Comparison of ENCODE assay signal across 11 mouse cellular contexts in genomic region chr5:143567258-143567670, GRCm38 (mm10). TPM values are rescaled to one million over a fixed set of nuclear protein-coding genes. Genes with fewer than 3 reads are reported as not detected.
DNase-seq lines count a peak whose midpoint lies in the region; ATAC-seq and TF ChIP-seq lines count a peak whose summit lies in the region.
"Had no signal": no experiment of that assay in that cellular context is flagged by ENCODE, and none has a peak within 500 bp of the region (broad histone marks: within the 10 kb centered on the region; RNA-seq: fewer than 3 reads in every experiment).

No protein-coding gene starts in this region.

- no peak for TF ChIP-seq POLR2A in bone marrow, adult 2 months (IDR thresholded peaks at IDR 0.05; ENCODE audit: borderline replicate concordance, control insufficient read depth, low read depth, low read length)

- peaks cover 3% of the 10 kb centered on the region; the same call in 1 of the 2 replicates for H3K4me1 ChIP-seq in intestine, embryonic 14.5 days (replicated peaks; ENCODE audit: control insufficient read depth, insufficient read depth, low read length)
- no peaks in the 10 kb centered on the region for H3K4me1 ChIP-seq in intestine, postnatal 0 days (replicated peaks; ENCODE audit: control insufficient read depth, insufficient read depth, low read length)
- H3K4me1 ChIP-seq in bone marrow, adult 2 months (ENCODE audit: control insufficient read depth, insufficient read depth, low read length): no peaks in the 10 kb centered on the region
- H3K4me1 ChIP-seq in intestine, embryonic 15.5 days (replicated peaks): no peaks in the 10 kb centered on the region
- H3K4me1 ChIP-seq: embryonic facial prominence, embryonic 12.5 days; neural tube, embryonic 12.5 days had no signal

- no peaks in the 10 kb centered on the region for H3K27me3 ChIP-seq in intestine, embryonic 14.5 days (replicated peaks; ENCODE audit: control insufficient read depth, insufficient read depth, low read length)
- no peaks in the 10 kb centered on the region for H3K27me3 ChIP-seq in intestine, postnatal 0 days (replicated peaks; ENCODE audit: control insufficient read depth, insufficient read depth, low read length)
- H3K27me3 ChIP-seq in intestine, embryonic 15.5 days (replicated peaks): no peaks in the 10 kb centered on the region
- H3K27me3 ChIP-seq: embryonic facial prominence, embryonic 12.5 days; neural tube, embryonic 12.5 days had no signal

- H3K4me3 ChIP-seq in intestine, embryonic 14.5 days (ENCODE audit: low read depth, low read length): no peak overlapping the region
- no peak overlapping the region for H3K4me3 ChIP-seq in intestine, postnatal 0 days (ENCODE audit: low read depth, low read length)
- no peak overlapping the region for H3K4me3 ChIP-seq in bone marrow, adult 2 months (replicated peaks; ENCODE audit: control insufficient read depth, low read depth, low read length)
- no peak overlapping the region for H3K4me3 ChIP-seq in intestine, embryonic 15.5 days (replicated peaks)
- H3K4me3 ChIP-seq: embryonic facial prominence, embryonic 12.5 days; neural tube, embryonic 12.5 days had no signal

- no peak overlapping the region for H3K27ac ChIP-seq in intestine, embryonic 14.5 days (ENCODE audit: low read depth)
- no peak overlapping the region for H3K27ac ChIP-seq in intestine, postnatal 0 days (ENCODE audit: low read depth, low read length)
- H3K27ac ChIP-seq in bone marrow, adult 2 months (ENCODE audit: control insufficient read depth, insufficient read depth, low read depth, low read length, poor library complexity): peak overlapping the region; percentile 87
- H3K27ac ChIP-seq in intestine, embryonic 15.5 days: no peak overlapping the region
- H3K27ac ChIP-seq: embryonic facial prominence, embryonic 12.5 days; neural tube, embryonic 12.5 days had no signal

- no peak overlapping the region for H3K9ac ChIP-seq in intestine, embryonic 14.5 days (ENCODE audit: low read length)
- no peak overlapping the region for H3K9ac ChIP-seq in intestine, postnatal 0 days (ENCODE audit: low read depth, low read length)
- no peak overlapping the region for H3K9ac ChIP-seq in intestine, embryonic 15.5 days
- H3K9ac ChIP-seq: embryonic facial prominence, embryonic 12.5 days; neural tube, embryonic 12.5 days had no signal

- no peak for DNase-seq in intestine, embryonic 14.5 days (ENCODE audit: low spot score)
- no peak for DNase-seq in cerebellum, adult 9-11 months
- DNase-seq in frontal cortex, postnatal 36 days (ENCODE audit: low spot score in 2 of 2): no peak

- ATAC-seq in intestine, embryonic 14.5 days (replicated peaks; ENCODE audit: low FRiP score, low TSS enrichment, low read depth): peak; percentile 51; the same call in 1 of the 2 replicates
- no peak for ATAC-seq in intestine, postnatal 0 days
- ATAC-seq in intestine, embryonic 15.5 days: peak; percentile 53; the same call in 1 of the 2 replicates
- peak; percentile 24; the same call in 1 of the 2 replicates for ATAC-seq in megakaryocyte, adult 5-6 weeks (ENCODE audit: poor library complexity, severe bottlenecking)
- no peak for ATAC-seq in frontal cortex, adult (ENCODE audit: low TSS enrichment)
- ATAC-seq: forebrain, embryonic 16.5 days had no signal

- H3K36me3 ChIP-seq in intestine, embryonic 14.5 days (ENCODE audit: control insufficient read depth, insufficient read depth, low read length): no peaks in the 10 kb centered on the region
- H3K36me3 ChIP-seq in intestine, postnatal 0 days (ENCODE audit: control insufficient read depth, insufficient read depth): no peaks in the 10 kb centered on the region
- no peaks in the 10 kb centered on the region for H3K36me3 ChIP-seq in intestine, embryonic 15.5 days

- no peak for TF ChIP-seq CTCF in intestine, postnatal 0 days (IDR thresholded peaks at IDR 0.05; ENCODE audit: low read depth)
- no peak for TF ChIP-seq CTCF in bone marrow, adult 2 months (IDR thresholded peaks at IDR 0.05; ENCODE audit: control insufficient read depth, insufficient read depth, low read length)

- H3K4me2 ChIP-seq in intestine, embryonic 14.5 days (ENCODE audit: low read length): no peak overlapping the region
- no peak overlapping the region for H3K4me2 ChIP-seq in intestine, postnatal 0 days (replicated peaks; ENCODE audit: low read depth)
- H3K4me2 ChIP-seq in intestine, embryonic 15.5 days (replicated peaks): no peak overlapping the region
- H3K4me2 ChIP-seq: embryonic facial prominence, embryonic 12.5 days; neural tube, embryonic 12.5 days had no signal

- no peaks in the 10 kb centered on the region for H3K9me3 ChIP-seq in intestine, embryonic 14.5 days (ENCODE audit: control insufficient read depth, low read length)
- no peaks in the 10 kb centered on the region for H3K9me3 ChIP-seq in intestine, postnatal 0 days (ENCODE audit: control insufficient read depth)
- no peaks in the 10 kb centered on the region for H3K9me3 ChIP-seq in intestine, embryonic 15.5 days
- H3K9me3 ChIP-seq: embryonic facial prominence, embryonic 12.5 days; neural tube, embryonic 12.5 days had no signal

- WGBS in intestine, embryonic 14.5 days: 88% methylated on average over 5 of the region's 5 CpGs
- 86% methylated on average over 5 of the region's 5 CpGs for whole genome bisulfite sequencing in intestine, postnatal 0 days
- 28% methylated on average over 5 of the region's 5 CpGs for whole genome bisulfite sequencing in bone marrow, adult 2 months
- WGBS in intestine, embryonic 15.5 days: 91% methylated on average over 5 of the region's 5 CpGs

RNA-seq across cellular contexts. Expression of gene Rac1, which starts 39.4 kb away (rescaled TPM):
- 439 and 475 TPM in 2 replicates for polyA plus RNA-seq in intestine, embryonic 14.5 days (2014; fragmentation: Nextera tagmentation; extraction: Ambion mirVana)
- 375 and 413 TPM in 2 replicates for polyA plus RNA-seq in intestine, postnatal 0 days (2015; fragmentation: Nextera tagmentation; extraction: Ambion mirVana)
- 75.0 and 92.5 TPM in 2 replicates for polyA plus RNA-seq in bone marrow, adult 2 months (2011; ENCODE audit: insufficient read depth, insufficient read length, low replicate concordance, missing spikeins)
- polyA plus RNA-seq in intestine, embryonic 15.5 days (2015; fragmentation: Nextera tagmentation; extraction: Ambion mirVana): 416 and 446 TPM in 2 replicates
- total RNA-seq in megakaryocyte, adult 5-6 weeks (2015): 1,230 and 1,275 TPM in 2 replicates
- total RNA-seq in megakaryocyte, adult 5-6 weeks (2017): 215 and 239 TPM in 2 replicates

RNA-seq across cellular contexts. Expression of gene Cyth3, which starts 55.0 kb away (rescaled TPM):
- polyA plus RNA-seq in intestine, embryonic 14.5 days (2014; fragmentation: Nextera tagmentation; extraction: Ambion mirVana): 51.6 and 52.2 TPM in 2 replicates
- 21.1 and 22.6 TPM in 2 replicates for polyA plus RNA-seq in intestine, postnatal 0 days (2015; fragmentation: Nextera tagmentation; extraction: Ambion mirVana)
- polyA plus RNA-seq in bone marrow, adult 2 months (2011; ENCODE audit: insufficient read depth, insufficient read length, low replicate concordance, missing spikeins): 19.7 and 20.4 TPM in 2 replicates
- polyA plus RNA-seq in intestine, embryonic 15.5 days (2015; fragmentation: Nextera tagmentation; extraction: Ambion mirVana): 43.7 and 44.3 TPM in 2 replicates
- 5.4 and 6.5 TPM in 2 replicates for total RNA-seq in megakaryocyte, adult 5-6 weeks (2015)
- 7.5 and 8.9 TPM in 2 replicates for total RNA-seq in megakaryocyte, adult 5-6 weeks (2017)

Comparison
In these comparisons a context has a peak if more than half of its experiments do, and no peak if none do; other contexts are left out.
1. ATAC-seq: peak in intestine, embryonic 14.5 days (single experiment), intestine, embryonic 15.5 days (single experiment) and megakaryocyte, adult 5-6 weeks (single experiment); none in intestine, postnatal 0 days (single experiment) and frontal cortex, adult (single experiment).